Mouse (Mus musculus): ENCODE measurements at regions not wholly inside any gene's neighbourhood (a gene's known extent, or its start where the extent isn't known, plus 50 kb on each side); places are given as distances from the start of the nearest gene placed in this dataset.

DNA sequence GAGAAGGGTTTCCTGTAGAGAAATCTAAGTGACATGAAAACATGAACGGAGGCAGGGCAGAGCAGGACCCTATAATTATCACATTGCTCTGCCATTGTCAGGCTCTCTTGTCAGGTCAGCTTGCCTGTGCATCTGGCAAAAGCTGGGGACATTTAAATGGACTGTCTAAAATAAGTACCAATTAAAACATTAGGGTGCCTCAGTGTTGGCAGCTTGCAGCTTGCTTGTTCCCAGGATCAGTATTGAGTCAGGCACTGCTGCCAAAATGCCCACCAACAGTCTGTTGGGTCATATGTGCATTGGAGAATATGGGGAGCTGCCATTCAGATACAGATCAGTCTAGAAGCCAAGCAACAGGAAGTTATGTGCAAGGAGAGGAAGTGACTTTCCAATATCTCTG, 349.5 kb upstream of the B3gat1 start:
- H3K9ac ChIP-seq (ENCODE audit: insufficient read depth, low read depth, low read length, poor library complexity, severe bottlenecking): no peak overlapping the region
- TF ChIP-seq HCFC1 (IDR thresholded peaks at IDR 0.05; ENCODE audit: borderline replicate concordance, insufficient read depth, low read length) (no peak), MAFK (IDR thresholded peaks at IDR 0.05; ENCODE audit: insufficient read depth, low read depth, low read length) (no peak), ZC3H11A (IDR thresholded peaks at IDR 0.05; ENCODE audit: borderline replicate concordance, low read depth, low read length) (no peak)
- H3K4me3 ChIP-seq (ENCODE audit: insufficient read depth in 1 of 2, low read depth in 1 of 2, low read length in 2 of 2, poor library complexity in 1 of 2, severe bottlenecking in 1 of 2): no peak overlapping the region
- in situ Hi-C loops (cut with MboI; ENCODE audit: low sequenced_read_pairs in 2 of 2, unreplicated experiment in 2 of 2): no loop called here
- DNase-seq (ENCODE audit: low read depth, low spot score): no peak
- H3K4me1 ChIP-seq (ENCODE audit: control insufficient read depth in 2 of 2, insufficient read depth in 2 of 2, low read length in 2 of 2, poor library complexity in 1 of 2): no peaks in the 10 kb centered on the region
- H3K9me3 ChIP-seq (ENCODE audit: control insufficient read depth, insufficient read depth, low read depth, low read length): no peaks in the 10 kb centered on the region
- no peaks in the 10 kb centered on the region for H3K36me3 ChIP-seq (ENCODE audit: control insufficient read depth, insufficient read depth, low read length, poor library complexity, severe bottlenecking)
- no peak overlapping the region for H3K27ac ChIP-seq (ENCODE audit: insufficient read depth, low read depth, low read length, poor library complexity, severe bottlenecking)

GRCm38 (mm10) chr9:26398635-26399034, 334.9 kb upstream of the B3gat1 start:
- Histone ChIP-seq H3K9me3 (ENCODE audit: control insufficient read depth, insufficient read depth, low read depth, low read length) (no peaks in the 10 kb centered on the region), H3K36me3 (ENCODE audit: control insufficient read depth, insufficient read depth, low read length, poor library complexity, severe bottlenecking) (no peaks in the 10 kb centered on the region), H3K4me3 (ENCODE audit: insufficient read depth in 1 of 2, low read depth in 1 of 2, low read length in 2 of 2, poor library complexity in 1 of 2, severe bottlenecking in 1 of 2) (no peak overlapping the region), H3K9ac (ENCODE audit: insufficient read depth, low read depth, low read length, poor library complexity, severe bottlenecking) (no peak overlapping the region), H3K4me1 (ENCODE audit: control insufficient read depth in 2 of 2, insufficient read depth in 2 of 2, low read length in 2 of 2, poor library complexity in 1 of 2) (no peaks in the 10 kb centered on the region), H3K27ac (ENCODE audit: insufficient read depth, low read depth, low read length, poor library complexity, severe bottlenecking) (no peak overlapping the region)
- in situ Hi-C loops (cut with MboI; ENCODE audit: low sequenced_read_pairs in 2 of 2, unreplicated experiment in 2 of 2): no loop called here
- TF ChIP-seq ZC3H11A (IDR thresholded peaks at IDR 0.05; ENCODE audit: borderline replicate concordance, low read depth, low read length): no peak
- DNase-seq (ENCODE audit: low read depth, low spot score): no peak

GRCm38 (mm10) chr9:26422897-26423823, 310.4 kb upstream of the B3gat1 start:
- H3K4me1 ChIP-seq (ENCODE audit: control insufficient read depth in 2 of 2, insufficient read depth in 2 of 2, low read length in 2 of 2, poor library complexity in 1 of 2): no peaks in the 10 kb centered on the region
- no peak overlapping the region for H3K9ac ChIP-seq (ENCODE audit: insufficient read depth, low read depth, low read length, poor library complexity, severe bottlenecking)
- no peak for DNase-seq (ENCODE audit: low read depth, low spot score)
- H3K9me3 ChIP-seq (ENCODE audit: control insufficient read depth, insufficient read depth, low read depth, low read length): no peaks in the 10 kb centered on the region
- no peaks in the 10 kb centered on the region for H3K36me3 ChIP-seq (ENCODE audit: control insufficient read depth, insufficient read depth, low read length, poor library complexity, severe bottlenecking)
- TF ChIP-seq ZC3H11A (IDR thresholded peaks at IDR 0.05; ENCODE audit: borderline replicate concordance, low read depth, low read length): no peak
- no peak for TF ChIP-seq HCFC1 (IDR thresholded peaks at IDR 0.05; ENCODE audit: borderline replicate concordance, insufficient read depth, low read length)
- no peak for TF ChIP-seq MAFK (IDR thresholded peaks at IDR 0.05; ENCODE audit: insufficient read depth, low read depth, low read length)
- no peak for TF ChIP-seq CHD2 (IDR thresholded peaks at IDR 0.05; ENCODE audit: low read depth, low read length)
- TF ChIP-seq ZNF384 (IDR thresholded peaks at IDR 0.05; ENCODE audit: low read depth, low read length): no peak
- in situ Hi-C loops (cut with MboI; ENCODE audit: low sequenced_read_pairs in 2 of 2, unreplicated experiment in 2 of 2): no loop called here
- H3K4me3 ChIP-seq (ENCODE audit: insufficient read depth in 1 of 2, low read depth in 1 of 2, low read length in 2 of 2, poor library complexity in 1 of 2, severe bottlenecking in 1 of 2): no peak overlapping the region
- no peak overlapping the region for H3K27ac ChIP-seq (ENCODE audit: insufficient read depth, low read depth, low read length, poor library complexity, severe bottlenecking)

DNA sequence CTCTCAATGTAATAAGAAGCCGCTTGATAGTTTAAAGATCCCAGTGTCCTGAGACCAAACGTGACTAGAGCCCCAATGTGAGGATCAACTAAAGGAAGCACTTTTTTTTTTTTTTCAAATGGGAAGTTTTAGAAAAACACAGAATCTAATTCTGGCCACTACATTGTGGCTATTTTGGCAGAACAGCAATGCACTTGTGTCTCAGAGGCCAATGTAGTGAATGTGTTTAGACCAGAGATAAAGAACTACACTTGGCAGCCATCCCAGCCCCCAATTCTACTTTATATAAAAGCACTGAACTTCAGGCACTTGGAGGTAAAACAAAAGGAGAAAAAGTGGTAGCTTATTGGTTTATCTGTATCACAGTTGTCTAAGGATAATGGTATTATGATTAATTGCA, 298.0 kb upstream of the B3gat1 start:
- no peak for DNase-seq (ENCODE audit: low read depth, low spot score)
- in situ Hi-C loops (cut with MboI; ENCODE audit: low sequenced_read_pairs in 2 of 2, unreplicated experiment in 2 of 2): no loop called here
- H3K27ac ChIP-seq (ENCODE audit: insufficient read depth, low read depth, low read length, poor library complexity, severe bottlenecking): no peak overlapping the region
- no peak overlapping the region for H3K4me3 ChIP-seq (ENCODE audit: insufficient read depth in 1 of 2, low read depth in 1 of 2, low read length in 2 of 2, poor library complexity in 1 of 2, severe bottlenecking in 1 of 2)
- H3K4me1 ChIP-seq (ENCODE audit: control insufficient read depth in 2 of 2, insufficient read depth in 2 of 2, low read length in 2 of 2, poor library complexity in 1 of 2): no peaks in the 10 kb centered on the region
- H3K9ac ChIP-seq (ENCODE audit: insufficient read depth, low read depth, low read length, poor library complexity, severe bottlenecking): no peak overlapping the region
- TF ChIP-seq HCFC1 (IDR thresholded peaks at IDR 0.05; ENCODE audit: borderline replicate concordance, insufficient read depth, low read length): no peak
- no peak for TF ChIP-seq ZC3H11A (IDR thresholded peaks at IDR 0.05; ENCODE audit: borderline replicate concordance, low read depth, low read length)
- H3K9me3 ChIP-seq (ENCODE audit: control insufficient read depth, insufficient read depth, low read depth, low read length): no peaks in the 10 kb centered on the region
- H3K36me3 ChIP-seq (ENCODE audit: control insufficient read depth, insufficient read depth, low read length, poor library complexity, severe bottlenecking): no peaks in the 10 kb centered on the region

DNA sequence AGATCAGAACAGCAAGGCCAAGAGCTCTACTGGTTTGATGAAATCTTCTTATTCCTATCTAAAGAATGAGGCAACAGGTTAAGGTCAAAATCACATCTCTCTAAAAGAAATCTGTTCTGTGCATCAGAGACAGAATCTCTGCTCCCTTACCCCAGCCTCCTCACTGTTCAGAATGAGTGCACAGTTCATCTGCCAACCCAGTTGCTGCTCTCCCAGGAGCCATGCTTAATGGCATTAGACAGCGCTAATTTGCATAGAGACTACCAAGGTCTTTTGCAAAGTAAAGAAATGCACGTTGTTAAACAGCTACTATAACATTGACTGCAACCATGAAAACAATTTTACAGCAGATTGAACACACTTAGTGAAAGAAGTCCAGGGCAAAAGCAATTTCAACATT, 296.3 kb upstream of the B3gat1 start:
- DNase-seq (ENCODE audit: low read depth, low spot score): no peak
- TF ChIP-seq MAFK (IDR thresholded peaks at IDR 0.05; ENCODE audit: insufficient read depth, low read depth, low read length) (no peak), ZNF384 (IDR thresholded peaks at IDR 0.05; ENCODE audit: low read depth, low read length) (no peak), CHD2 (IDR thresholded peaks at IDR 0.05; ENCODE audit: low read depth, low read length) (no peak), ZC3H11A (IDR thresholded peaks at IDR 0.05; ENCODE audit: borderline replicate concordance, low read depth, low read length) (no peak), HCFC1 (IDR thresholded peaks at IDR 0.05; ENCODE audit: borderline replicate concordance, insufficient read depth, low read length) (no peak)
- H3K9me3 ChIP-seq (ENCODE audit: control insufficient read depth, insufficient read depth, low read depth, low read length): no peaks in the 10 kb centered on the region
- no peaks in the 10 kb centered on the region for H3K4me1 ChIP-seq (ENCODE audit: control insufficient read depth in 2 of 2, insufficient read depth in 2 of 2, low read length in 2 of 2, poor library complexity in 1 of 2)
- no peak overlapping the region for H3K27ac ChIP-seq (ENCODE audit: insufficient read depth, low read depth, low read length, poor library complexity, severe bottlenecking)
- no peak overlapping the region for H3K9ac ChIP-seq (ENCODE audit: insufficient read depth, low read depth, low read length, poor library complexity, severe bottlenecking)
- H3K36me3 ChIP-seq (ENCODE audit: control insufficient read depth, insufficient read depth, low read length, poor library complexity, severe bottlenecking): no peaks in the 10 kb centered on the region
- in situ Hi-C loops (cut with MboI; ENCODE audit: low sequenced_read_pairs in 2 of 2, unreplicated experiment in 2 of 2): no loop called here
- no peak overlapping the region for H3K4me3 ChIP-seq (ENCODE audit: insufficient read depth in 1 of 2, low read depth in 1 of 2, low read length in 2 of 2, poor library complexity in 1 of 2, severe bottlenecking in 1 of 2)

Measured in ES-E14 (cell line).